Mouse (Mus musculus) c-Kit-positive CD71-positive TER-119-negative erythroid progenitor cells, embryonic 14.5 days (primary cell): Measurements from ENCODE around the gene Tex44.
"Not testable (repeated sequence)": the region's sequence is repeated elsewhere in the genome, so short reads cannot be mapped to it uniquely, and the experiment has no call there.

Experiments
- DNase-seq: peaks from one replicate; pipeline ENCODE4 v3.0.0-alpha.2; 2013; ENCODE audit warnings: low read depth

Tex44 gene

DNA sequence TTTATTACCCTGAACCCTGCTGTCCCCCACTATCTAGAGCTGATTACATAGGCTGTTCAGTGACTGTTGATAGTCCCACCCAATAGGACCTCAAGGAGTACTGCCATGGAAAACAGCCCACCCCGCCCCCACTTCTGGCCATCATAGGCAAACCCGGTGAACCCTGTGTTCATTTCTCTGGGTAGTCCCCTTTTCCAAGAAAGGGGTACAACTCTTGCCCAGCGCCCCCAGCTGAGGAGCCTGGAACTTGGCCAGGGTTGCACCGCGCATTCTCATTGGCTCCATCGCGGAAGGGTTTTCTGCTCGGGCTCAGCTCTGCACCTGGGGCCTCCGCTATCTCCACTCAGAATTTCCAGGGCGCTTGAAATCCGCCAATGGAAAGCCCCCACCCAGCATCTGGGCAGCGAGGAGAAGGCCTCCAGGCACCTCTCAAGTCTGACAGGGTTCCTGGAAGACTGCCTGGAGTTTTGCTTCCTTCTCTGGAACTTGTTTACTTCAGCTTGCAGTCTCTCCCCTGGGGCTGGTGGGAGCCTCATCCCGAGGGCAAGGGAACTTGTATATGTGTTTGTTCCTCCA, 21.6 kb downstream of the Tex44 start:
- no peak for DNase-seq

DNA sequence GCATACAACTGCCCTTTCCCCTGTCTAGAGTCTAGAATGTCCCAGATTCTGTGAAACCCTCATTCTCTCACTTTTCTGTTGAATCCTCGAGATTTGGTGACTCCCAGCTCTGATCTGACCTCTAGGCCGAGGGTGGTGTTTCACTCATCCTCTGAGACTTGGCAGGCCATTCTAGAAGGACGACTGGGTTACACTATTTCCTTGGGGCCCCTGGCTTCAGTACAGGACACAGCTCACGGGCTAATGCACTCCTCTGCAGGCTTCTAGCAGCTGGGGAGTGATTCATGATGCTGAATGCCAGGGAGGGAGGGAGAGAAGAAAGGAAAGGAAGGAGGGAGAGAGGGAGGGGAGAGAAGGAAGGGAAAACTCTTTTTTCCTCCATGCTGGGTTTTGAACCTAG, 22.1 kb downstream of the Tex44 start:
- no peak for DNase-seq

DNA sequence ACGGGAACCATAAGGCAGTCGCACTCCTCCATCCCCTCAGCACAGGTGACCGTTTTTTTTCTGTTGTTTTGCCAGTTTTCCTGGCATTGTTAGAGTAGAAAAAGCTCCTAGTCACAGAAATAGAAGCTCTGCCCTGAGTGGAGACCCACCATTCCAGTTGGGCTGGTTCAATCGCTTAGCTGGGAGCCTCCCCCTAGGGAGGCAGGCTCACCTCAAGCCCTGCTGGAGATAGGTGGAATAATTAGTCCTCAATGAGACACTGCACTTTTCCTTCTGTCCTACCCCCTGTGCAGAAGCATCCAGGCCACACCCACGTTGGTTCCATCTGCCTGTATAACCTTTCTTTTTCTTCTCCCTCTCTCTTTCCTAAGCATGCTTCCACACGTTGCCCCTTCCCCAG, 23.8 kb downstream of the Tex44 start:
- no peak for DNase-seq

DNA sequence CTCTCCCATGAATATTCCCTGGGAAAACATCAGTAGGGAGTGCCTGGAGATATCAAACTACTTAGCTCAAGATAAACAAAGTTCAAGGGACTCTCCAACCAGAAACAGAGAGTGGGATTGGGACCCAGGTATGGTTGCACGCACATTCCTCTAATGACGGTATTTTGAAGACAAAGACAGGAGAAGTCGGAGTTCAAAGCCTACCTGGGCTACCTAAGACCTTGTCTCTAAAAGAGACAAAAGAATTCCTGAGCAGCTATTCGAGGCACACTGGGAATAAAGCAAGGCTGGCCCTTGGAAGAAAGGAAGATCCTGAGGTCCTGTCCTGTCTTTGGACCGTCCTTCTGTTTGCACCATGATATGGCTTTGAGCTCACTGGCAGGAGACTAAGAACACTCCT, 26.6 kb downstream of the Tex44 start:
- no peak for DNase-seq

DNA sequence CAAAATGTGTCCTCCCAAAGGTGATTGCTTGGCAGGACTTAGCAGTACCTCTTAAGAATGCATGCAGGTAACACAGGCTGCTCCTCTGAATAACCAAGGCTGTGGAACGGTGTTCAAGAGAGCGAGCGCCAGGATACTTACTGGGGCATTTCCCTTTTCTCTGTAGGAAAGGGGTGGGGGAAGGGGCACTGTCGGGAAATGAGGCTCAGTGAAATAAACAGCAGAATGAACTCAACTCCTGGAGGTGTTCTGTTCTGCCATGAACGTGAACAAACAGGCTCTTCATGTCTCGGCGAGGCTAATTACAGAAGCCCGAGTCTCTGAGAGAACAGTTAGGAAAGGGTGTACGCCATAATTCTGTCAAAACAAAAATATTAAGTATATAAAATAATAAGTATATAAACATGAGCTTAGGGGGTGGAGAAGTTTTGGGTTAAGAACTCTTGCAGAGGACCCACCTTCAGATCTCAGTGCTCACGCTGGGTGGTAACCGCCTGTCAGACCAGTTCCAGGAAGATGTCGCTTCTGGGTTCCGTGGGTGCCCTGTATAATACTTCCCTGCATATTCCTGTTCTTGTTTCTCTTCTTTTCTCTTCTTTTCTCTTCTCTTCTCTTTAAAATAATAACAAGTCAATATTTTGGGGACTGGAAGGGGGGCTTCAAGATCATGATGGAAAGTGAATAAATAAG, 30.9 kb downstream of the Tex44 start:
- DNase-seq = no peak

DNA sequence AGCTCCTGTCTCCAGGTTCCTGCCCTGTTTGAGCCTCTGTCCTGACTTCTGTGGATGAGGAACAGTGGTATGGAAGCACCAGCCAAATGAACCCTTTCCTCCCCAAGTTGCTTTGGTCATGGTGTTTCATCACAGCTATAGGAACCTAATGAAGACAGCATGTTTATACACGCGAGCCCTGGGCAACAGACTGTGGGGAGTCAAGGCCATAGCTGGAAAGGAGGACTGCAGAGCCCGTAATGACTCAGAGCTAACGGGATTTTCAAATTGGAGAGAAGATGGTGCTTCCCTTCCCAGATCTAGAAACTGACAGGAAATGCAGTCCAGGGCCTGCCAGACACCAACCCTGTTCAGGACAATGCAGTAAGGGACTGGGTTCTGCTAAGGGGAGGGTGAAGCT, 33.2 kb downstream of the Tex44 start:
- no peak for DNase-seq

DNA sequence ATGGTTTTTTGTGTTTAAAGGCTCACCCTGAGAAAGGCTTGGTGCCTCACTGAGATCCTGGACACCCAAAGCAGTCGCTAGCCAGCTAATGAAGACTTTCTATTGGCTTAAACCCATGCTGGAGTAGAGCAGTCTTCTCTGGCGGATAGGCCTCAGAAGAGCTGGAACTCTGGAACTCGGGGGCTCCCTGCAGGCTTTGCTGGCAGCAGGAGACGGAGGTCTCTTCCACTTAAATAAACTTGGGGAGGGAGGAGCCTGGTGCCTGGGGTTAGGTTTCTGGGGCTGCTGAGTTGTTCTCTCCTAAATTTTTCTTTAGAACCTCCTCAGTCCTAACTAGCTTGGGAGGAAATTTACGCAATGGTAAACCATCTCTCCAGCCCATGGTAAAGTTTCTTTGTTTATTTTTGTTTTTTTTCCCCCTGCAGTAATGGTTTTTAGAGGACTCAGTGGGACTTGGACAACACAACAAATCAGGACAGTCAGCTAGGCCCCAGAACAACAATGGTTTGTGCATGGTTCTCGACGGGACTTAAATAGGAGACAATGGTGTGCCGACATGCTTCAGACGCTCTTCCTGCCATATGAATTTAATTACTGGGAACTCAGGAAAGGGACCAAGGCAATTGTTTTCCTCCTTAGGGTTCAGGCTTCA, 38.2 kb downstream of the Tex44 start:
- DNase-seq = no peak

DNA sequence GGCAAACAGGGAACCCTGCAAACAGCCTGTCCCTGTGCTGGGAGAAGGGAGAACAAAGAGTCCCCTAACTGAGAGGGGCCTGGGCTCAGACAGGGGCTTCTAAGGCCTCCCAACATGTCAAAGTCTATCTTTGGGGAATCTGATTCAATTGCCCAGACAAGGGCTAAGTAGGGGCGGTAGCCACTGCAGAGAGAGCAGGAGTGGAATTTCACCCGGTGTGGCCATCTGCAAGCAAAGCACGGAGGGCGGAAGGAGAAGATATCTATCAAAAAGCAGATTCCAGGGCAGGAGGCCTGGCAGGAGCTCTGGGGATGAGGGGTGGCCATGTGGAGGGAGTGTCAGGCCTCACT, 38.7 kb downstream of the Tex44 start:
- no peak for DNase-seq

DNA sequence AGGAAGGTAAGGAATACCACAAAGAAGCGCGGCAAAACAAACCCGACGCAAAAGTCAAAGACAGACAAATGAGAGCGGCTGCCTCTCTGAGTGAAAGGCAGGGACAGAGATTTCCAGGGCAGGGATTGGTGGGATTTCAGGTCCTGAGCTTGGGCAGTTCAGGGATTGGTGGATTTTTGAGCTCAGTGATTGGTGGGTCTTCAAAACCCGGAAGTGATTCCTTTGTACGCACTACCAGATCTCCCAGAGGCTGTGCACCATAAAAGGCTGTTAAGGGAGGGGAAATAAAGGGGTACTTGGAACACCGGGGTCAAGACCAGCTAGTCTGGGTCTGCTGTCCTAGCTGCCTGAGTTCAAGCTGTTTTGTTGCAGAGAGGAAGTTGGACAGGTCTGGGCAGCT, 41.3 kb downstream of the Tex44 start:
- no peak for DNase-seq

DNA sequence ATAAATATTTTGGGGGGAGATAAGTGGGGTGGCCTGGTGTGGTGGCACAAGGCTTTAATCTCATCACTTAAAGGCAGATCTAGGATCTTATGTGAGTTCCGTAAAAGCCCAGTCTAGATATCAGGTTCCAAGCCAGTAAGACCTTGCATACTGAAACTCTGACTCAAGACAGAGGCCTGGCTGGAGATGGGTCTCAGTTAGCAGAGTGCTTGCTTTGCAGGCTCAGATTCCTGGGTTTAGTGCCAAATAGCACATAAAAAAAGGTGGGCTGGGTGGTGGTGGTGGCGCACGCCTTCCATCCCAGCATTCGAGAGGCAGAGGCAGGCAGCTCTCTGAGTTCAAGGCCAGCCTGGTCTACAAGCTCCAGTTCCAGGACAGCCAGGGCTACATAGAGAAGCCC, 43.7 kb downstream of the Tex44 start:
- DNase-seq = no peak

DNA sequence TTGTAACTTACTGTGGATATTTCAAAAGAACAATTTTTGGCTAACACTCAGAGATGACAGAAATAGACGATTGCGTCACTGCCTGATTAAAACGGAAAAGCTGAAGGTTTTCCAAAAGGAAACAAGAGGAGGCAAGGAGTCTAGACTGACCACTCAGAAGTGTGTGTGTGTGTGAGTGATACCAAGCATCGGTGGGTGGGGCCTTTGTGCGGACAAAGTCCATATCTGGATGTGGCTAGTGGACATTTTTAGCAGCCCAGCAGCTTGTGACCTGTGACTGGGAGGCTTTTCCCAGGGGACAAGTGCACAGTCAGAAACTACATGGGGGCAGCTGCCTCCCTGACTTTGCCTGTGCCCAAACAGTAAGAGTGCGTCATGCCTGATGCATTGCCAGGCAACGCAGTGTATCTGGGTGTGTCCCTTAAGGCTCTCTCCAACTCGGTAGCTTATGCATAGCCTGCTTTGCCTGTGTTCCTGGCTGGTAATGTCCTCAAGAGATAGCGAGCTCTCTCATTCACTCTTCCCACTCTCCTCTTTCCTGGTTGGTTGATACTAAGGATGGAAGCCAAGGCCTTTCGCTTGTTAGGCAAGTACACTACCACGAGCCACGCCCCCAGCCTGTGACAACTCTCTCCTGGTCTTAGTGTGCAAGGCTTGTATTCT, 44.5 kb downstream of the Tex44 start:
- no peak for DNase-seq

DNA sequence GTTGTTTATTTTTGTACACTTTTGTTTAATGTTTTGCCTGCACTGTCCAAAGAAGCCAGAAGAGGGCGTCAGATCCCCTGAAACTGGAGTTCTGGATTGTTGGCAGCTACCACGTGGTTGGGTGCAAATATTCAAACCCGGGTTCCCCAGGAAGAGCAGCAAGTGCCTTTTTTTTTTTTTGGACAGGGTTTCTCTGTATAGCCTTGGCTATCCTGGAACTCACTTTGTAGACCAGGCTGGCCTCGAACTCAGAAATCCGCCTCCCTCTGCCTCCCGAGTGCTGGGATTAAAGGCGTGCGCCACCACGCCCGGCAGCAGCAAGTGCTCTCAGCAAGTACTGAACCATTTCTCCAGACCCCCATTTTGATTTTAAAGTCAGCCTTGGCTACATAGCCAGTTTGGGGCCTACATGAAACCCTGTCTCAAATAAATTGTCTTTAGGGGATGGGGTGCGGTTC, 45.4 kb downstream of the Tex44 start:
- DNase-seq = not testable (repeated sequence)

DNA sequence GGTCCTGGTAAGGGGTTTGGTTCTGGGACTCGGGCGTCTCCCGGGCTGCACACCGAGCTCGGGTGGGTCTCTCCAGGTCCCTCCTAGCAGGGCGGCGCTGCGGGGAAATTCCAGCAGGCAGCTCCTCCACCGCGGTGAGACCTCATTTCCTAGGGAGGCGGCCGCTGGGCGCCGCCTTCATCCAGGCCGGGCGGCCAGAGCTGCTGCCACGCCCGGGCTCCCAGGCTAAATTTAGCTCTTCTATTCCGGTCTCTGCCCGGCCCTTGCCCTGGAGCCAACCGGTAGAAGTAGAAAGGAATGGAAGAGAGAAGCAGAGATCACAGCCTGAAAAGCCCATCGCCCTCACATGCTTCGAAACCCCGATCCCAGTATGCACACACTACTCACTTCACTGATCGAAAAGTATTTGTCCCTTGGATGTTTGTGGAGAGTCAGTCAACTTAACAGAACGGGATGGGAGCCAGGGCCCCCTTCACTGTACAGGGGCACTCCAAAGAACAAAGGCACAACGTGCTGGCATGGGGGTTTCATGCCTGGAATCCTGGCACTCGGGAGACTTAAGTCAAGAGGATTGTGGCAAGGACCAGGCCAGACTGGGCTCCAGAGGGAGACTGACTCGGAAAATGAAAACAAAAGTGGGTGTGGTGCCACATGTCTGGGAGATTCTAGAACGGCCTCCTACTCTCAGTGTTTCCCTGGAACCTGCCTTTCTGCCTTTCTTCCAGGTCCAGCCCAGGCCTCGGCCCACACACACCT, 46.2 kb downstream of the Tex44 start:
- no peak for DNase-seq

DNA sequence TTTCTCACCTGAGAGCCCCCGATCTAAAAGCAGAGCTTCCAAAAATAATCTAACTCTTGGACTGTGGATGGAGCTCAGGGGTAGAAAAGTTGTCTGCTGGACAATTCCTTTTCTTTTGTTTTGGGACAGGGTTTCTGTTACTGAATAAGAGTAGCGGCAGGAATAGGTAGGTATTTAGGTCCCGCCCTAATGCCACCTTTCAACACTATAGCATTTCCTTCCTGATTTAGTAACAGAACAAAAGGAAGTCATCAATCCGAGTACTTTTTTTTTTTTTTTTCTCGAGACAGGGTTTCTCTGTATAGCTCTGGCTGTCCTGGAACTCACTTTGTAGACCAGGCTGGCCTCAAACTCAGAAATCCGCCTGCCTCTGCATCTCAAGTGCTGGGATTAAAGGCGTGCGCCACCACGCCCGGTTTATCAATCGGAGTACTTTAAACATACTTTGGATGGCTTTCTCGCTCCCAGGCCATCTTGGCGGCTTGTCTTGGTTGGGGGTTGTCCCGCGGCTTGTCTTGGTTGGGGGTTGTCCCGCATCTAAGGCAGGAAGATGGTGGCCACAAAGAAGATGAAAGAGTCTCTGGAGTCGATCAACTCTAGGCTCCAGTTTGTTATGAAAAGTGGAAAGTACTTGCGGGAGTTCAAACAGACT, 47.1 kb downstream of the Tex44 start:
- DNase-seq = no peak
